Mouse (Mus musculus): ENCODE measurements at regions not wholly inside any gene's neighbourhood (a gene's known extent, or its start where the extent isn't known, plus 50 kb on each side); places are given as distances from the start of the nearest gene placed in this dataset.
"Not testable (repeated sequence)": the region's sequence is repeated elsewhere in the genome, so short reads cannot be mapped to it uniquely, and the experiment has no call there.

- DNase-seq, result no peak
Measured at GRCm38 (mm10) chr10:120284785-120285184, 57.9 kb downstream of the Llph start.

GRCm38 (mm10) chr10:120291912-120292311 lies 65.0 kb downstream of the Llph start:
- DNase-seq, result no peak

GRCm38 (mm10) chr10:120293381-120293780 lies 66.5 kb downstream of the Llph start:
- DNase-seq, result not testable (repeated sequence)

GRCm38 (mm10) chr10:120294487-120294886 lies 67.6 kb downstream of the Llph start:
- no peak for DNase-seq

GRCm38 (mm10) chr10:120297311-120297710 lies 70.4 kb downstream of the Llph start:
- no peak for DNase-seq

- DNase-seq, result no peak
Measured at GRCm38 (mm10) chr10:120298293-120298927, 71.5 kb downstream of the Llph start.

GRCm38 (mm10) chr10:120306010-120306409 lies 79.1 kb downstream of the Llph start:
- DNase-seq, result peak; percentile 23 to 63

GRCm38 (mm10) chr10:120308681-120309080 lies 81.8 kb downstream of the Llph start:
- DNase-seq, result no peak

All from kidney, adult 8-10 months (tissue).